Mouse (Mus musculus): Measurements from ENCODE around the gene Fam155a. TPM values are rescaled to one million over a fixed set of nuclear protein-coding genes. Genes with fewer than 3 reads are reported as not detected.

Fam155a gene
- polyA plus RNA-seq, 1 experiment from 2014 or later = 6.6 TPM

- 88% methylated on average over 5 of the region's 5 CpGs for WGBS
- Histone ChIP-seq H3K4me2 (ENCODE audit: low read depth) (no peak overlapping the region), H3K9ac (ENCODE audit: low read length) (no peak overlapping the region), H3K4me1 (ENCODE audit: control insufficient read depth, insufficient read depth, low read length) (no peaks in the 10 kb centered on the region), H3K9me3 (ENCODE audit: control insufficient read depth, low read length) (no peaks in the 10 kb centered on the region), H3K27me3 (ENCODE audit: control insufficient read depth, insufficient read depth, low read length) (no peaks in the 10 kb centered on the region), H3K36me3 (ENCODE audit: control insufficient read depth, insufficient read depth, low read length) (no peaks in the 10 kb centered on the region), H3K4me3 (ENCODE audit: low read depth, low read length) (no peak overlapping the region), H3K27ac (ENCODE audit: low read depth, low read length) (no peak overlapping the region)
- ATAC-seq (ENCODE audit: insufficient read depth, low FRiP score, low TSS enrichment) (no peak), DNase-seq (ENCODE audit: low spot score) (no peak)
Observed at GRCm38 (mm10) chr8:9453742-9454141, 317.2 kb downstream of the Fam155a start.

GRCm38 (mm10) chr8:9451543-9451942 lies 319.4 kb downstream of the Fam155a start:
- Histone ChIP-seq H3K36me3 (ENCODE audit: control insufficient read depth, insufficient read depth, low read length) (no peaks in the 10 kb centered on the region), H3K27me3 (ENCODE audit: control insufficient read depth, insufficient read depth, low read length) (no peaks in the 10 kb centered on the region), H3K9me3 (ENCODE audit: control insufficient read depth, low read length) (no peaks in the 10 kb centered on the region), H3K4me1 (ENCODE audit: control insufficient read depth, insufficient read depth, low read length) (no peaks in the 10 kb centered on the region), H3K9ac (ENCODE audit: low read length) (no peak overlapping the region), H3K4me2 (ENCODE audit: low read depth) (no peak overlapping the region), H3K27ac (ENCODE audit: low read depth, low read length) (no peak overlapping the region), H3K4me3 (ENCODE audit: low read depth, low read length) (no peak overlapping the region)
- ATAC-seq (ENCODE audit: insufficient read depth, low FRiP score, low TSS enrichment) (no peak), DNase-seq (ENCODE audit: low spot score) (no peak)
- WGBS = 61% methylated on average over 4 of the region's 4 CpGs

GRCm38 (mm10) chr8:9448613-9449012 lies 322.3 kb downstream of the Fam155a start:
- no peak overlapping the region for H3K9ac ChIP-seq (ENCODE audit: low read length)
- no peak overlapping the region for H3K27ac ChIP-seq (ENCODE audit: low read depth, low read length)
- no peaks in the 10 kb centered on the region for H3K9me3 ChIP-seq (ENCODE audit: control insufficient read depth, low read length)
- WGBS = 76% methylated on average over 7 of the region's 7 CpGs
- no peak overlapping the region for H3K4me3 ChIP-seq (ENCODE audit: low read depth, low read length)
- no peaks in the 10 kb centered on the region for H3K36me3 ChIP-seq (ENCODE audit: control insufficient read depth, insufficient read depth, low read length)
- no peaks in the 10 kb centered on the region for H3K27me3 ChIP-seq (ENCODE audit: control insufficient read depth, insufficient read depth, low read length)
- ATAC-seq (ENCODE audit: insufficient read depth, low FRiP score, low TSS enrichment) (no peak), DNase-seq (ENCODE audit: low spot score) (no peak)
- no peaks in the 10 kb centered on the region for H3K4me1 ChIP-seq (ENCODE audit: control insufficient read depth, insufficient read depth, low read length)
- no peak overlapping the region for H3K4me2 ChIP-seq (ENCODE audit: low read depth)

- Histone ChIP-seq H3K4me2 (ENCODE audit: low read depth) (no peak overlapping the region), H3K36me3 (ENCODE audit: control insufficient read depth, insufficient read depth, low read length) (no peaks in the 10 kb centered on the region), H3K9ac (ENCODE audit: low read length) (no peak overlapping the region), H3K27me3 (ENCODE audit: control insufficient read depth, insufficient read depth, low read length) (no peaks in the 10 kb centered on the region), H3K4me3 (ENCODE audit: low read depth, low read length) (no peak overlapping the region), H3K27ac (ENCODE audit: low read depth, low read length) (no peak overlapping the region), H3K4me1 (ENCODE audit: control insufficient read depth, insufficient read depth, low read length) (no peaks in the 10 kb centered on the region), H3K9me3 (ENCODE audit: control insufficient read depth, low read length) (no peaks in the 10 kb centered on the region)
- ATAC-seq (ENCODE audit: insufficient read depth, low FRiP score, low TSS enrichment) (no peak), DNase-seq (ENCODE audit: low spot score) (no peak)
- 83% methylated on average over 4 of the region's 4 CpGs for WGBS
Observed at GRCm38 (mm10) chr8:9437822-9438221, 333.1 kb downstream of the Fam155a start.

- H3K27me3 ChIP-seq (ENCODE audit: control insufficient read depth, insufficient read depth, low read length) = no peaks in the 10 kb centered on the region
- 58% methylated on average over 10 of the region's 10 CpGs for WGBS
- H3K27ac ChIP-seq (ENCODE audit: low read depth, low read length) = no peak overlapping the region
- no peak overlapping the region for H3K4me2 ChIP-seq (ENCODE audit: low read depth)
- no peaks in the 10 kb centered on the region for H3K4me1 ChIP-seq (ENCODE audit: control insufficient read depth, insufficient read depth, low read length)
- DNase-seq (ENCODE audit: low spot score) = peak; percentile 37
- H3K9ac ChIP-seq (ENCODE audit: low read length) = no peak overlapping the region
- H3K36me3 ChIP-seq (ENCODE audit: control insufficient read depth, insufficient read depth, low read length) = no peaks in the 10 kb centered on the region
- no peaks in the 10 kb centered on the region for H3K9me3 ChIP-seq (ENCODE audit: control insufficient read depth, low read length)
- no peak for ATAC-seq (ENCODE audit: insufficient read depth, low FRiP score, low TSS enrichment)
- H3K4me3 ChIP-seq (ENCODE audit: low read depth, low read length) = no peak overlapping the region
Observed at GRCm38 (mm10) chr8:9435501-9435900, 335.5 kb downstream of the Fam155a start.

- Histone ChIP-seq H3K9me3 (ENCODE audit: control insufficient read depth, low read length) (no peaks in the 10 kb centered on the region), H3K27ac (ENCODE audit: low read depth, low read length) (no peak overlapping the region), H3K27me3 (ENCODE audit: control insufficient read depth, insufficient read depth, low read length) (no peaks in the 10 kb centered on the region), H3K36me3 (ENCODE audit: control insufficient read depth, insufficient read depth, low read length) (no peaks in the 10 kb centered on the region), H3K4me3 (ENCODE audit: low read depth, low read length) (no peak overlapping the region), H3K9ac (ENCODE audit: low read length) (no peak overlapping the region), H3K4me1 (ENCODE audit: control insufficient read depth, insufficient read depth, low read length) (no peaks in the 10 kb centered on the region), H3K4me2 (ENCODE audit: low read depth) (no peak overlapping the region)
- WGBS = 91% methylated on average over 11 of the region's 11 CpGs
- DNase-seq (ENCODE audit: low spot score) = no peak
- ATAC-seq (ENCODE audit: insufficient read depth, low FRiP score, low TSS enrichment) = no peak
Observed at GRCm38 (mm10) chr8:9432635-9433372, 338.2 kb downstream of the Fam155a start.

- Histone ChIP-seq H3K4me1 (ENCODE audit: control insufficient read depth, insufficient read depth, low read length) (no peaks in the 10 kb centered on the region), H3K4me2 (ENCODE audit: low read depth) (no peak overlapping the region), H3K4me3 (ENCODE audit: low read depth, low read length) (no peak overlapping the region), H3K27ac (ENCODE audit: low read depth, low read length) (no peak overlapping the region), H3K9ac (ENCODE audit: low read length) (no peak overlapping the region), H3K27me3 (ENCODE audit: control insufficient read depth, insufficient read depth, low read length) (no peaks in the 10 kb centered on the region), H3K36me3 (ENCODE audit: control insufficient read depth, insufficient read depth, low read length) (no peaks in the 10 kb centered on the region), H3K9me3 (ENCODE audit: control insufficient read depth, low read length) (no peaks in the 10 kb centered on the region)
- no peak for ATAC-seq (ENCODE audit: insufficient read depth, low FRiP score, low TSS enrichment)
- whole genome bisulfite sequencing = 61% methylated on average over 4 of the region's 4 CpGs
- DNase-seq (ENCODE audit: low spot score) = no peak
Observed at GRCm38 (mm10) chr8:9428846-9429245, 342.1 kb downstream of the Fam155a start.

- 77% methylated on average over 2 of the region's 2 CpGs for WGBS
Observed at GRCm38 (mm10) chr8:9424069-9424468, 346.9 kb downstream of the Fam155a start.

GRCm38 (mm10) chr8:9423590-9423989 lies 347.4 kb downstream of the Fam155a start:
- Histone ChIP-seq H3K4me1 (ENCODE audit: control insufficient read depth, insufficient read depth, low read length) (no peaks in the 10 kb centered on the region), H3K36me3 (ENCODE audit: control insufficient read depth, insufficient read depth, low read length) (no peaks in the 10 kb centered on the region), H3K27ac (ENCODE audit: low read depth, low read length) (no peak overlapping the region), H3K4me3 (ENCODE audit: low read depth, low read length) (no peak overlapping the region), H3K9ac (ENCODE audit: low read length) (no peak overlapping the region), H3K27me3 (ENCODE audit: control insufficient read depth, insufficient read depth, low read length) (no peaks in the 10 kb centered on the region), H3K4me2 (ENCODE audit: low read depth) (no peak overlapping the region), H3K9me3 (ENCODE audit: control insufficient read depth, low read length) (no peaks in the 10 kb centered on the region)
- DNase-seq (ENCODE audit: low spot score) = no peak
- 71% methylated on average over 5 of the region's 5 CpGs for WGBS
- no peak for ATAC-seq (ENCODE audit: insufficient read depth, low FRiP score, low TSS enrichment)

More at GRCm38 (mm10) chr8:9424069-9424468, 346.9 kb downstream of the Fam155a start:
- no peaks in the 10 kb centered on the region for H3K4me1 ChIP-seq (ENCODE audit: control insufficient read depth, insufficient read depth, low read length)
- H3K4me3 ChIP-seq (ENCODE audit: low read depth, low read length) = no peak overlapping the region
- no peaks in the 10 kb centered on the region for H3K36me3 ChIP-seq (ENCODE audit: control insufficient read depth, insufficient read depth, low read length)
- H3K9me3 ChIP-seq (ENCODE audit: control insufficient read depth, low read length) = no peaks in the 10 kb centered on the region
- H3K27ac ChIP-seq (ENCODE audit: low read depth, low read length) = no peak overlapping the region
- DNase-seq (ENCODE audit: low spot score) (no peak), ATAC-seq (ENCODE audit: insufficient read depth, low FRiP score, low TSS enrichment) (no peak)
- no peaks in the 10 kb centered on the region for H3K27me3 ChIP-seq (ENCODE audit: control insufficient read depth, insufficient read depth, low read length)
- H3K4me2 ChIP-seq (ENCODE audit: low read depth) = no peak overlapping the region
- no peak overlapping the region for H3K9ac ChIP-seq (ENCODE audit: low read length)

All from neural tube, embryonic 11.5 days (tissue).